ENCODE assay signal across 17 mouse cellular contexts in genomic region chr3:121348792-121349191, GRCm38 (mm10). TPM values are rescaled to one million over a fixed set of nuclear protein-coding genes. Genes with fewer than 3 reads are reported as not detected.
DNase-seq lines count a peak whose midpoint lies in the region; ATAC-seq and TF ChIP-seq lines count a peak whose summit lies in the region.
"Had no signal": no experiment of that assay in that cellular context is flagged by ENCODE, and none has a peak within 500 bp of the region (broad histone marks: within the 10 kb centered on the region; RNA-seq: fewer than 3 reads in every experiment).

No protein-coding gene starts in this region.

- TF ChIP-seq CTCF in brain, embryonic 14.5 days (IDR thresholded peaks at IDR 0.05; ENCODE audit: borderline replicate concordance, extremely low read depth, insufficient read depth, insufficient read length) = no peak
- no peak for TF ChIP-seq CTCF in heart, adult 2 months (IDR thresholded peaks at IDR 0.05)

- peaks cover 24% of the 10 kb centered on the region for H3K4me1 ChIP-seq in hindbrain, embryonic 14.5 days (replicated peaks; ENCODE audit: control insufficient read depth, insufficient read depth, low read length)
- H3K4me1 ChIP-seq in midbrain, embryonic 13.5 days (replicated peaks) = peaks cover 62% of the 10 kb centered on the region
- H3K4me1 ChIP-seq in heart, adult 2 months (ENCODE audit: control insufficient read depth, insufficient read depth, low read length) = peaks cover 10% of the 10 kb centered on the region

- no peaks in the 10 kb centered on the region for H3K79me2 ChIP-seq in heart, adult 2 months (replicated peaks; ENCODE audit: control insufficient read depth, insufficient read depth, low read length)

- ATAC-seq in hindbrain, embryonic 14.5 days (ENCODE audit: low FRiP score) = no peak
- no peak for ATAC-seq in midbrain, embryonic 13.5 days
- ATAC-seq: activated CD4-positive, CD25-positive, alpha-beta regulatory T cell, adult 4 months; intestine, embryonic 15.5 days; liver, embryonic 12.5 days had no signal

- H3K36me3 ChIP-seq in hindbrain, embryonic 14.5 days (replicated peaks; ENCODE audit: control insufficient read depth, insufficient read depth) = no peaks in the 10 kb centered on the region
- no peaks in the 10 kb centered on the region for H3K36me3 ChIP-seq in midbrain, embryonic 13.5 days
- no peaks in the 10 kb centered on the region for H3K36me3 ChIP-seq in heart, adult 2 months (ENCODE audit: control insufficient read depth, insufficient read depth, low read length)
- H3K36me3 ChIP-seq: forebrain, embryonic 12.5 days; intestine, embryonic 15.5 days; kidney, embryonic 15.5 days; liver, embryonic 12.5 days; lung, embryonic 15.5 days had no signal

- no peak overlapping the region for H3K9ac ChIP-seq in hindbrain, embryonic 14.5 days
- H3K9ac ChIP-seq in midbrain, embryonic 13.5 days (replicated peaks) = no peak overlapping the region
- no peak overlapping the region for H3K9ac ChIP-seq in heart, adult 2 months (ENCODE audit: low read depth, low read length)
- H3K9ac ChIP-seq: intestine, embryonic 15.5 days; kidney, embryonic 15.5 days; liver, embryonic 12.5 days; lung, embryonic 15.5 days had no signal

- H3K9me3 ChIP-seq in hindbrain, embryonic 14.5 days (ENCODE audit: control insufficient read depth, low read length) = no peaks in the 10 kb centered on the region
- no peaks in the 10 kb centered on the region for H3K9me3 ChIP-seq in midbrain, embryonic 13.5 days
- H3K9me3 ChIP-seq: forebrain, embryonic 12.5 days; intestine, embryonic 15.5 days; kidney, embryonic 15.5 days; liver, embryonic 12.5 days; lung, embryonic 15.5 days had no signal

- H3K27ac ChIP-seq in hindbrain, embryonic 14.5 days = peak overlapping the region; percentile 44
- 0 out of 2 replicates have a peak overlapping the region, but pooled peaks have one; percentile 7 for H3K27ac ChIP-seq in midbrain, embryonic 13.5 days
- no peak overlapping the region for H3K27ac ChIP-seq in heart, adult 2 months
- H3K27ac ChIP-seq: intestine, embryonic 15.5 days; kidney, embryonic 15.5 days; liver, embryonic 12.5 days had no signal

- TF ChIP-seq POLR2A in brain, embryonic 14.5 days (IDR thresholded peaks at IDR 0.05; ENCODE audit: borderline replicate concordance, extremely low read depth, insufficient read depth, insufficient read length, poor library complexity, severe bottlenecking) = no peak
- no peak for TF ChIP-seq POLR2A in heart, adult 2 months (IDR thresholded peaks at IDR 0.05; ENCODE audit: insufficient read depth, low read depth, low read length)

- 64% methylated on average over 6 of the region's 6 CpGs for WGBS in hindbrain, embryonic 14.5 days
- WGBS in midbrain, embryonic 13.5 days = 54% methylated on average over 6 of the region's 6 CpGs
- 89% methylated on average over 6 of the region's 6 CpGs for WGBS in heart, adult 2 months

- H3K27me3 ChIP-seq in hindbrain, embryonic 14.5 days (ENCODE audit: control insufficient read depth, insufficient read depth, low read length) = no peaks in the 10 kb centered on the region
- 0 out of 2 replicates have a peak, but pooled peaks cover 3% of the 10 kb centered on the region for H3K27me3 ChIP-seq in midbrain, embryonic 13.5 days
- no peaks in the 10 kb centered on the region for H3K27me3 ChIP-seq in heart, adult 2 months (ENCODE audit: control insufficient read depth, insufficient read depth, low read length)
- H3K27me3 ChIP-seq: intestine, embryonic 15.5 days; kidney, embryonic 15.5 days; liver, embryonic 12.5 days; lung, embryonic 15.5 days had no signal

- peak; percentile 59 for DNase-seq in Muller cell, postnatal 12 days (ENCODE audit: inconsistent ontology term)
- DNase-seq in brain, embryonic 14.5 days (ENCODE audit: low read depth) = peak; percentile 29
- no peak for DNase-seq in hindbrain, embryonic 14.5 days (ENCODE audit: low spot score)
- no peak for DNase-seq in adrenal gland, adult 18-20 months (ENCODE audit: low spot score in 2 of 2)
- no peak for DNase-seq in heart, adult 2 months
- no peak for DNase-seq in lung, postnatal 36 days
- DNase-seq: adrenal gland, postnatal 36 days; cerebellum, adult 9-11 months; gastrocnemius, postnatal 10 days; heart, postnatal 14 days had no signal

- no peak overlapping the region for H3K4me2 ChIP-seq in hindbrain, embryonic 14.5 days (replicated peaks)
- H3K4me2 ChIP-seq in midbrain, embryonic 13.5 days (replicated peaks) = 0 out of 2 replicates have a peak overlapping the region, but pooled peaks have one; percentile 46
- H3K4me2 ChIP-seq: intestine, embryonic 15.5 days; kidney, embryonic 15.5 days; liver, embryonic 12.5 days; lung, embryonic 15.5 days had no signal

- H3K4me3 ChIP-seq in hindbrain, embryonic 14.5 days (replicated peaks; ENCODE audit: low read length) = no peak overlapping the region
- H3K4me3 ChIP-seq in midbrain, embryonic 13.5 days (replicated peaks) = no peak overlapping the region
- H3K4me3 ChIP-seq in heart, adult 2 months = no peak overlapping the region
- H3K4me3 ChIP-seq: forebrain, embryonic 12.5 days; intestine, embryonic 15.5 days; kidney, embryonic 15.5 days; liver, embryonic 12.5 days; lung, embryonic 15.5 days had no signal

- intact Hi-C loops in heart, adult 2 months (cut with DNase I) = no loop called here

- TF ChIP-seq EP300 in heart, adult 2 months (IDR thresholded peaks at IDR 0.05; ENCODE audit: insufficient read depth, low read depth, low read length) = no peak

RNA-seq across cellular contexts. Expression of gene Alg14, which starts 57.2 kb away (rescaled TPM):
- 16.0 and 16.9 TPM in 2 replicates for polyA plus RNA-seq in brain, embryonic 14.5 days (2012; rRNA removed)
- 35.0 and 47.1 TPM in 2 replicates for polyA plus RNA-seq in hindbrain, embryonic 14.5 days (2014; fragmentation: Nextera tagmentation; extraction: Ambion mirVana)
- 31.7 and 34.0 TPM in 2 replicates for polyA plus RNA-seq in midbrain, embryonic 13.5 days (2015; fragmentation: Nextera tagmentation; extraction: Ambion mirVana)
- total RNA-seq in adrenal gland, adult 18-20 months (2021) = 10 to 100 TPM; 31.8 to 32.1 TPM
- total RNA-seq in heart, adult 2 months (2021) = 10 to 100 TPM in 1 of 2 experiments, 1 to 10 TPM in 1; 9.1 to 10.4 TPM
- polyA plus RNA-seq in heart, adult 2 months (2012; rRNA removed) = 12.5 and 19.9 TPM in 2 replicates

Comparison
In these comparisons a context has a peak if more than half of its experiments do, and no peak if none do; other contexts are left out.
1. DNase-seq: peak in Muller cell, postnatal 12 days (single experiment) and brain, embryonic 14.5 days (single experiment); none in hindbrain, embryonic 14.5 days (single experiment), adrenal gland, adult 18-20 months (0 of 2), heart, adult 2 months (0 of 2) and lung, postnatal 36 days (single experiment).